Comparison of ENCODE assay signal across 9 mouse cellular contexts in genomic region chr1:143788584-143789227, GRCm38 (mm10). TPM values are rescaled to one million over a fixed set of nuclear protein-coding genes. Genes with fewer than 3 reads are reported as not detected.
DNase-seq lines count a peak whose midpoint lies in the region; ATAC-seq and TF ChIP-seq lines count a peak whose summit lies in the region.
"Had no signal": no experiment of that assay in that cellular context is flagged by ENCODE, and none has a peak within 500 bp of the region (broad histone marks: within the 10 kb centered on the region; RNA-seq: fewer than 3 reads in every experiment).

No protein-coding gene starts in this region.

- H3K4me2 ChIP-seq in stomach, postnatal 0 days (replicated peaks; ENCODE audit: low read depth), result no peak overlapping the region
- H3K4me2 ChIP-seq: limb, embryonic 13.5 days had no signal

- no peaks in the 10 kb centered on the region for H3K27me3 ChIP-seq in stomach, postnatal 0 days (ENCODE audit: control insufficient read depth, insufficient read depth, low read length)
- H3K27me3 ChIP-seq: limb, embryonic 13.5 days had no signal

- no peaks in the 10 kb centered on the region for H3K4me1 ChIP-seq in lung, adult 2 months (ENCODE audit: control insufficient read depth, insufficient read depth, low read length)
- no peaks in the 10 kb centered on the region for H3K4me1 ChIP-seq in stomach, postnatal 0 days (replicated peaks; ENCODE audit: control insufficient read depth, insufficient read depth)
- H3K4me1 ChIP-seq: limb, embryonic 13.5 days had no signal

- no peak for TF ChIP-seq EP300 in stomach, postnatal 0 days (optimal IDR thresholded peaks at IDR 0.05)

- no peaks in the 10 kb centered on the region for H3K9me3 ChIP-seq in stomach, postnatal 0 days (ENCODE audit: control insufficient read depth, low read length)
- H3K9me3 ChIP-seq: limb, embryonic 13.5 days had no signal

- TF ChIP-seq CTCF in lung, adult 2 months (IDR thresholded peaks at IDR 0.05; ENCODE audit: insufficient read depth, low read length), result peak; percentile 92
- TF ChIP-seq CTCF in stomach, postnatal 0 days (IDR thresholded peaks at IDR 0.05; ENCODE audit: low read depth), result peak; percentile 77

- H3K9ac ChIP-seq in stomach, postnatal 0 days (ENCODE audit: low read length), result no peak overlapping the region
- H3K9ac ChIP-seq: limb, embryonic 13.5 days had no signal

- intact Hi-C loops in gastrocnemius, postnatal 14 days (cut with DNase I; ENCODE audit: low total_unique reads), result no loop called here

- no peak overlapping the region for H3K27ac ChIP-seq in stomach, postnatal 0 days (replicated peaks)
- H3K27ac ChIP-seq: limb, embryonic 13.5 days had no signal

- no peak for ATAC-seq in stomach, postnatal 0 days (ENCODE audit: low FRiP score, low TSS enrichment)
- ATAC-seq in frontal cortex, adult (ENCODE audit: low TSS enrichment), result no peak

- TF ChIP-seq POLR2A in lung, adult 2 months (IDR thresholded peaks at IDR 0.05; ENCODE audit: borderline replicate concordance, extremely low read depth, low read depth, low read length), result no peak

- H3K4me3 ChIP-seq in lung, adult 2 months (replicated peaks; ENCODE audit: extremely low read depth, low read depth, low read length), result no peak overlapping the region
- H3K4me3 ChIP-seq in stomach, postnatal 0 days (ENCODE audit: low read depth, low read length), result no peak overlapping the region
- H3K4me3 ChIP-seq: limb, embryonic 13.5 days had no signal

- peak; percentile 13 for DNase-seq in gastrocnemius, adult 18-20 months (ENCODE audit: low spot score)
- DNase-seq in gastrocnemius, postnatal 14 days, result no peak
- DNase-seq in 3T3-L1 (ENCODE audit: low read depth, low spot score) (peak; percentile 65), ZHBTc4 (ENCODE audit: low read depth, low spot score) (peak; percentile 72)
- peak; percentile 21 for DNase-seq in gastrocnemius, postnatal 10 days
- peak; percentile 43 for DNase-seq in lung, adult 2 months
- DNase-seq in stomach, postnatal 0 days (ENCODE audit: low spot score), result peak; percentile 40

- H3K36me3 ChIP-seq in stomach, postnatal 0 days (ENCODE audit: control insufficient read depth, insufficient read depth, low read length), result no peaks in the 10 kb centered on the region

- WGBS in lung, adult 2 months, result 86% methylated on average over 2 of the region's 2 CpGs
- WGBS in stomach, postnatal 0 days, result 86% methylated on average over 2 of the region's 2 CpGs

RNA-seq across cellular contexts. Expression of gene Uchl5, which starts 11.6 kb away (rescaled TPM):
- total RNA-seq in gastrocnemius, adult 18-20 months (2021), result 10 to 100 TPM; 19.0 to 22.0 TPM
- 10 to 100 TPM; 21.3 to 25.9 TPM for total RNA-seq in gastrocnemius, postnatal 14 days (2021)
- total RNA-seq in gastrocnemius, postnatal 10 days (2021), result 10 to 100 TPM; 21.4 to 26.5 TPM
- polyA plus RNA-seq in lung, adult 2 months (2012; rRNA removed), result 3.1 and 4.8 TPM in 2 replicates
- 57.6 and 61.5 TPM in 2 replicates for polyA plus RNA-seq in stomach, postnatal 0 days (2015; fragmentation: Nextera tagmentation; extraction: Ambion mirVana)

RNA-seq across cellular contexts. Expression of gene Trove2, which starts 11.8 kb away (rescaled TPM):
- total RNA-seq in gastrocnemius, adult 18-20 months (2021), result 1 to 10 TPM; 2.9 to 3.5 TPM
- total RNA-seq in gastrocnemius, postnatal 14 days (2021), result 1 to 10 TPM; 3.7 to 3.8 TPM
- total RNA-seq in gastrocnemius, postnatal 10 days (2021), result 1 to 10 TPM; 4.3 to 6.1 TPM
- 2.9 and 5.1 TPM in 2 replicates for polyA plus RNA-seq in lung, adult 2 months (2012; rRNA removed)
- polyA plus RNA-seq in stomach, postnatal 0 days (2015; fragmentation: Nextera tagmentation; extraction: Ambion mirVana), result 8.7 and 8.9 TPM in 2 replicates
